Mouse (Mus musculus) liver, embryonic 15.5 days (tissue): ENCODE results near the gene Cfap65. TPM values are rescaled to one million over a fixed set of nuclear protein-coding genes. Genes with fewer than 3 reads are reported as not detected.

Experiments
- ATAC-seq: fragments of 200-750 bp; cut with Nextera tagmentation; 2 replicates; pipeline ENCODE4 v1.8.0; 2017; ENCODE audit warnings: moderate number of reproducible peaks, mild to moderate bottlenecking, moderate library complexity; ENCODE audit not compliant: insufficient read depth
- H3K27ac ChIP-seq: fragments of 300-500 bp; sonication (generic); replicated peaks from 2 replicates; pipeline ENCODE4 v1.5.1; 2015; ENCODE audit warnings: mild to moderate bottlenecking, inconsistent platforms
- H3K27me3 ChIP-seq: fragments of 300-500 bp; sonication (generic); 2 replicates; pipeline ENCODE4 v1.6.1; 2015; ENCODE audit warnings: mild to moderate bottlenecking, inconsistent platforms
- H3K36me3 ChIP-seq: fragments of 300-500 bp; sonication (generic); replicated peaks from 2 replicates; pipeline ENCODE4 v1.6.1; 2015; ENCODE audit warnings: moderate library complexity, mild to moderate bottlenecking, inconsistent platforms
- H3K4me1 ChIP-seq: fragments of 300-500 bp; sonication (generic); replicated peaks from 2 replicates; pipeline ENCODE4 v1.6.1; 2015; ENCODE audit warnings: inconsistent platforms
- H3K4me2 ChIP-seq: fragments of 300-500 bp; sonication (generic); 2 replicates; pipeline ENCODE4 v1.6.1; 2015; ENCODE audit warnings: moderate library complexity, mild to moderate bottlenecking, inconsistent platforms
- H3K4me3 ChIP-seq: fragments of 300-500 bp; sonication (generic); replicated peaks from 2 replicates; pipeline ENCODE4 v1.5.1; 2015; ENCODE audit warnings: mild to moderate bottlenecking, inconsistent platforms
- H3K9ac ChIP-seq: fragments of 300-500 bp; sonication (generic); 2 replicates; pipeline ENCODE4 v1.6.1; 2015; ENCODE audit warnings: moderate library complexity, mild to moderate bottlenecking, inconsistent platforms
- H3K9me3 ChIP-seq: fragments of 300-500 bp; sonication (generic); replicated peaks from 2 replicates; pipeline ENCODE4 v1.6.1; 2016; ENCODE audit warnings: inconsistent platforms
- WGBS: fragments of 180-500 bp; shearing (Covaris S2); methylation state at CpG from one replicate; pipeline ENCODE4 v1.1.7; 2015; ENCODE audit warnings: mixed read lengths; ENCODE audit not compliant: insufficient replicate concordance; 5-methylcytosine and 5-hydroxymethylcytosine counted together
- microRNA counts: library from miRNA; unstranded; fragments of <30 nt; microRNA quantifications from one replicate; lab custom pipeline; 2016
- microRNA-seq: library from miRNA; unstranded; fragments of <30 nt; microRNA quantifications from one replicate; pipeline ENCODE4, GENCODE M21; 2016
- polyA plus RNA-seq: library from polyadenylated mRNA; unstranded; fragments of >200 nt; fragmentation: Nextera tagmentation; extraction: Ambion mirVana; gene quantifications from 2 replicates; pipeline ENCODE4 v1.2.1, GENCODE M21; 2015

Gene Cfap65
- polyA plus RNA-seq, 1 experiment from 2014 or later, result not detected

DNA sequence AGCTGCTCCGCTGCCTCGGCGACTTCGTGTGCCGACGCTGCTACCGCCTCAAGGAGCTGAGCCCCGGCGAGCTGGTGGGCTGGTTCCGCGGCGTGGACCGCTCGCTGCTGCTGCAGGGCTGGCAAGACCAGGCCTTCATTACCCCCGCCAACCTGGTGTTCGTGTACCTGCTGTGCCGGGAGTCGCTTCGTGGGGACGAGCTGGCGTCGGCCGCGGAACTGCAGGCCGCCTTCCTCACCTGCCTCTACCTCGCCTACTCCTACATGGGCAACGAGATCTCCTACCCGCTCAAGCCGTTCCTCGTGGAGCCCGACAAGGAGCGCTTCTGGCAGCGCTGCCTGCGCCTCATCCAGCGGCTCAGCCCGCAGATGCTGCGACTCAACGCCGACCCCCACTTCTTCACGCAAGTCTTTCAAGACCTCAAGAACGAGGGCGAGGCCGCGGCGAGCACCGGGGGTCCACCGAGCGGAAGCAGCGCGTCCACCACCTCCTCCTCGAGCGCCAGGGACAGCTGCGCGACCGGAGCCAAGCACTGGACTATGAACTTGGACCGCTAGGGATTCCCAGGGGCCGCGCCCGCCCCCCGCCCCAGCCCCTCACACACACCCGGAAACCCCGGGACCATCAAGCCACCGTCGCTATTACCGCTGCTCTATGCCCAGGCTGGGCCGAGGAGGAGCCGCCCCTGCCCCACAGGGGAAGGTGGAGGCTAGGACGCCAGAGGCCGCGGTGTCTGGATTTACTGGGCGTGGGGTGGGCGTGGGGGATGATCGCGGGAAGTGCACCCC is 79.6 kb downstream of the Cfap65 start:
- Histone ChIP-seq H3K4me1 (peaks cover 11% of the 10 kb centered on the region), H3K4me2 (peak overlapping the region; percentile 68), H3K27me3 (peaks cover 100% of the 10 kb centered on the region), H3K9ac (no peak overlapping the region), H3K4me3 (peak overlapping the region; percentile 47), H3K36me3 (no peaks in the 10 kb centered on the region), H3K9me3 (no peaks in the 10 kb centered on the region), H3K27ac (no peak overlapping the region)
- ATAC-seq, result no peak
- 2% methylated on average over 73 of the region's 74 CpGs for WGBS

DNA sequence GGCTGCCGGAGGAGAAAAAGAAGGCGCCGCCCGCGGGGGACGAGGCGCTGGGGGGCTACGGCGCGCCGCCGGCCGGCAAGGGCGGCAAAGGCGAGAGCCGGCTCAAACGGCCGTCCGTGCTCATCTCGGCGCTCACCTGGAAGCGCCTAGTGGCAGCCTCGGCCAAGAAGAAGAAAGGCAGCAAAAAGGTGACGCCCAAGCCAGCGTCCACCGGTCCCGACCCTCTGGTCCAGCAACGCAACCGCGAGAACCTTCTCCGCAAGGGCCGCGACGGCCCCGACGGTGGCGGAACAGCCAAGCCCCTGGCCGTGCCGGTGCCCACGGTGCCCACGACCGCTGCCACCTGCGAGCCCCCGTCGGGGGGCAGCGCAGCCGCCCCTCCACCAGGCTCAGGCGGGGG is 80.2 kb downstream of the Cfap65 start:
- WGBS, result under 1% methylated on average over 48 of the region's 48 CpGs
- Histone ChIP-seq H3K27ac (no peak overlapping the region), H3K9me3 (no peaks in the 10 kb centered on the region), H3K4me3 (peak overlapping the region; percentile 47), H3K27me3 (peaks cover 100% of the 10 kb centered on the region), H3K4me2 (peak overlapping the region; percentile 68), H3K36me3 (no peaks in the 10 kb centered on the region), H3K9ac (no peak overlapping the region), H3K4me1 (peaks cover 11% of the 10 kb centered on the region)
- no peak for ATAC-seq

DNA sequence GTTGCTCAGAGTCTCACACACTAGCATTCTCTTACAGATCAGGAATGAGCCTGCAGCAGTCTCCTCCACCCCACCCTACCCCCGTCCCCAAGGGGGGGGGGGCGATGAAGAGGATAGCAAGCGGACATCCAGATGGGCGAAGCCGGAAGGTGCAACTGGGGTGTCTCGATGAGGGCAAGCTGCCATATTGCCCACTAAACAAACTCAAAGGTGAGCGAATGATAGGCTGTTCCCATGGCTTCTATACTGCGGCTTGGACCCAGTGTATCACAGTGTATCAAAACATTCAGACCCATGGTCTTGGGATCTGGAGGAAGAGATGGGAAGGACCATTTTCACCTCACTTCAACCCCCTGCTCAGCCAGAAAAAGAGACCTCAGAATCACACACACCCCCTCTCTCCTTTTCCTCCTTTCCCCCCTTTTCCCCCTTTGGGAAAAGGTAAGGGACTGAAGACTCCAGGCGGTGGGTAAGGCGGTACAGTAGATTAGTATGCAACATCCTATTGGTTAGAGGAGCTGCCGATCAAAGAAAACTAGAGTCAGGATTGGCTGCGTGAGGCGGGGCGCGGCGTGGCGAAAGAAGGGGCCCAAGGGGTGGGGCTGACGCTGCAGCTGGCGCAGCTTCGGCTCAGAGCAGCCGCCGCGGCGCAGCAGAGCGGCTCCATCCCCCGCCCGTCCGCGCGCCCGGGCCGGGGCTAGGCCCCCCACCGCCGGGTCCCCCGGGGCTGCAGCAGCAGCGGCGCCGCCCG is 80.9 kb downstream of the Cfap65 start, which contains the start of gene Cdk5r2:
Gene Cdk5r2, plus strand, starts transcription at position 629 of the 751 bp plus-strand sequence.
- peaks cover 100% of the 10 kb centered on the region for H3K27me3 ChIP-seq
- no peaks in the 10 kb centered on the region for H3K9me3 ChIP-seq
- H3K27ac ChIP-seq, result no peak within 1 kb of the TSS
- ATAC-seq, result peak; percentile 47
- H3K9ac ChIP-seq, result no peak within 1 kb of the TSS
- 3% methylated on average over 39 of the region's 39 CpGs for WGBS
- peak within 1 kb of the TSS; percentile 47 for H3K4me3 ChIP-seq
- H3K4me1 ChIP-seq, result peaks cover 11% of the 10 kb centered on the region
- peak within 1 kb of the TSS; percentile 68 for H3K4me2 ChIP-seq
- H3K36me3 ChIP-seq, result no peaks in the 10 kb centered on the region

MicroRNAs within 50 kb of the gene (microRNA counts, 519-probe panel; counts per million panel counts)
- microRNA mmu-miR-375 (lab: Ali Mortazavi, UCI), result 2,582 counts per million, percentile 48 among the panel's probes with 10 or more counts

Small RNA genes within 50 kb of the gene (microRNA-seq; reads per million reads assigned to microRNA genes)
- gene Mir375, result 2,653 reads per million, percentile 85 among the genes with 10 or more reads in this experiment

Other genes starting within 250 kb of the Cfap65 start
- gene Cyp27a1, start 222.0 kb downstream of the Cfap65 start, polyA plus RNA-seq, result 5.8 TPM in 2 replicates
- gene Prkag3, start 186.4 kb downstream of the Cfap65 start, polyA plus RNA-seq, result 0.05 and 0.20 TPM in 2 replicates
- gene Wnt6, start 163.7 kb downstream of the Cfap65 start, polyA plus RNA-seq, result 0.09 TPM in 1 of 2 replicates, not detected in the other
- not detected in 2 replicates for gene Wnt10a, start 144.1 kb downstream of the Cfap65 start, polyA plus RNA-seq
- gene Cdk5r2, start 80.7 kb downstream of the Cfap65 start, polyA plus RNA-seq, result not detected in 2 replicates
- 0.09 TPM in 1 of 2 replicates, not detected in the other for gene Fev, start 50.2 kb downstream of the Cfap65 start, polyA plus RNA-seq
- not detected in 2 replicates for gene Cryba2, start 42.5 kb downstream of the Cfap65 start, polyA plus RNA-seq
- gene Ihh, start 16.1 kb upstream of the Cfap65 start, polyA plus RNA-seq, result 2.4 and 3.1 TPM in 2 replicates
- 5.8 and 6.2 TPM in 2 replicates for gene Nhej1, start 189.6 kb upstream of the Cfap65 start, polyA plus RNA-seq
- 2.1 and 2.3 TPM in 2 replicates for gene Slc23a3, start 198.3 kb upstream of the Cfap65 start, polyA plus RNA-seq
- 48.8 and 54.7 TPM in 2 replicates for gene Cnppd1, start 207.1 kb upstream of the Cfap65 start, polyA plus RNA-seq
- gene Retreg2, start 207.2 kb upstream of the Cfap65 start, polyA plus RNA-seq, result 55.8 and 59.7 TPM in 2 replicates
- 43.4 and 44.5 TPM in 2 replicates for gene Zfand2b, start 233.0 kb upstream of the Cfap65 start, polyA plus RNA-seq
- 60.5 and 63.3 TPM in 2 replicates for gene Abcb6, start 244.8 kb upstream of the Cfap65 start, polyA plus RNA-seq